ENCODE assay signal across 8 mouse cellular contexts in the genomic region with DNA sequence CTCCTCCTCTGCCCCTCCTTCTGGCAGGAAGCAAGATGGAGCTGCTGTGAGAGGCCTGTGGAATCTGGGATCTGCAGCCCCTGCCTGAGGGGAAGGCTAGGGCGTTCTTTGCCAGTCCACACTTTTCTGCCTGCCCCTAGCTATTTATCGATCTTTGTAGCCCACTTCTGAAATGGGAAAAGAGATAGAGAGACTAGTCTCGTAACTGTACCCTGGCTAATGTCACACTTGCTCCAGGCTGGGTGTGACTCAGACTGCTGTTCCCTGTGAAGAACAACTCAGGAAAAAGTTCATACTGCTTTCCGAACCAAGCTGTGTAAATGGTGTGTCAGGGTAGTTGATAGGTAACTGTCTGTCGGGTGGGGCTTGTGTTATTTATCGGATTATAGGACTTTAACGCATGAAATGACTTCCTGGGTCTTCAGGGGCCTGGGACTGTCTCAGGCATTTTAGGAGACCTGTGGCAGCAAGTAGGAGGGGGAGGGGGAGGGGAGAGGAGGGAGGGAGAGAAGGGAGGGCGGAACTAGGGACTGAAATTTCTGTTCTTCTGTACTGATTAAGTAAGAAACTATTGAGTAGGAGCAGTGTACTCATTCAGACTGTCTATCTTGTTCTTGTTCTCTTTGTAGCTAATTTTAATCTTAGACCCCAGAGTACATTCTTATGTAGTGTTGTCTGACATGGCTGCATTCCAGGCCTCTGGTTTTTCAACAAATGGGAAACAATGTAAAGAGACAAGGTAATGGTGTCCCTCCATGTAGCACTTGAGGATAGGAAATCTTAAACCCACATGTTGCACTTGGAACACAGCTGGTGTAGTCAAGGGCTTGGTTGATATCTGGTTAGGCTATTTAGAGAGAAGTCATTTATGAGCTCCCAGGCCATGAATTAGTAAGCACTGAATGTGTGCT. TPM values are rescaled to one million over a fixed set of nuclear protein-coding genes. Genes with fewer than 3 reads are reported as not detected.
DNase-seq lines count a peak whose midpoint lies in the region; ATAC-seq and TF ChIP-seq lines count a peak whose summit lies in the region.

No protein-coding gene starts in this region.

- H3K9ac ChIP-seq in forebrain, embryonic 12.5 days = peak overlapping the region; percentile 81
- peak overlapping the region; percentile 91 for H3K9ac ChIP-seq in intestine, embryonic 15.5 days
- peak overlapping the region; percentile 80 for H3K9ac ChIP-seq in lung, embryonic 14.5 days
- H3K9ac ChIP-seq in stomach, embryonic 15.5 days = peak overlapping the region; percentile 60

- peak overlapping the region; percentile 90; the same call in 1 of the 2 replicates for H3K4me3 ChIP-seq in thymus, adult 2 months (ENCODE audit: control insufficient read depth, insufficient read depth, low read length)
- H3K4me3 ChIP-seq in forebrain, embryonic 12.5 days (replicated peaks) = peak overlapping the region; percentile 66
- H3K4me3 ChIP-seq in intestine, embryonic 15.5 days (replicated peaks) = peak overlapping the region; percentile 94
- peak overlapping the region; percentile 84 for H3K4me3 ChIP-seq in lung, embryonic 14.5 days (ENCODE audit: low read depth, low read length)
- peak overlapping the region; percentile 68 for H3K4me3 ChIP-seq in stomach, embryonic 15.5 days (replicated peaks)

- H3K9me3 ChIP-seq in forebrain, embryonic 12.5 days = no peaks in the 10 kb centered on the region
- H3K9me3 ChIP-seq in intestine, embryonic 15.5 days = no peaks in the 10 kb centered on the region
- H3K9me3 ChIP-seq in lung, embryonic 14.5 days (ENCODE audit: low read depth, low read length) = no peaks in the 10 kb centered on the region
- H3K9me3 ChIP-seq in stomach, embryonic 15.5 days = no peaks in the 10 kb centered on the region

- no peak for TF ChIP-seq POLR2A in thymus, adult 2 months (IDR thresholded peaks at IDR 0.05; ENCODE audit: control insufficient read depth, extremely low read depth, insufficient read depth, low read length, poor library complexity)

- 85% methylated on average over 8 of the region's 8 CpGs for WGBS in thymus, adult 2 months
- WGBS in forebrain, embryonic 12.5 days = 53% methylated on average over 8 of the region's 8 CpGs
- WGBS in intestine, embryonic 15.5 days = 14% methylated on average over 8 of the region's 8 CpGs
- WGBS in lung, embryonic 14.5 days = 20% methylated on average over 8 of the region's 8 CpGs
- 21% methylated on average over 8 of the region's 8 CpGs for whole genome bisulfite sequencing in stomach, embryonic 15.5 days

- peaks cover 10% of the 10 kb centered on the region; the same call in 1 of the 2 replicates for H3K4me1 ChIP-seq in thymus, adult 2 months (replicated peaks; ENCODE audit: control insufficient read depth, insufficient read depth, low read length)
- peaks cover 17% of the 10 kb centered on the region for H3K4me1 ChIP-seq in forebrain, embryonic 12.5 days
- H3K4me1 ChIP-seq in intestine, embryonic 15.5 days (replicated peaks) = peaks cover 10% of the 10 kb centered on the region; the same call in 1 of the 2 replicates
- H3K4me1 ChIP-seq in lung, embryonic 14.5 days (ENCODE audit: insufficient read depth) = peaks cover 4% of the 10 kb centered on the region; the same call in 1 of the 2 replicates
- H3K4me1 ChIP-seq in stomach, embryonic 15.5 days = peaks cover 10% of the 10 kb centered on the region; the same call in 1 of the 2 replicates

- no peak for ATAC-seq in forebrain, embryonic 12.5 days (ENCODE audit: low FRiP score)
- ATAC-seq in intestine, embryonic 15.5 days = no peak
- ATAC-seq in lung, embryonic 14.5 days (ENCODE audit: insufficient read depth) = no peak
- no peak for ATAC-seq in stomach, embryonic 15.5 days (ENCODE audit: insufficient read depth, low FRiP score, low read depth)
- ATAC-seq in inflammation-experienced regulatory T-cells, adult 6 months = no peak

- H3K27ac ChIP-seq in thymus, adult 2 months (ENCODE audit: control insufficient read depth, insufficient read depth, low read length) = no peak overlapping the region
- no peak overlapping the region for H3K27ac ChIP-seq in forebrain, embryonic 12.5 days
- H3K27ac ChIP-seq in intestine, embryonic 15.5 days = peak overlapping the region; percentile 93
- H3K27ac ChIP-seq in lung, embryonic 14.5 days (ENCODE audit: low read depth) = no peak overlapping the region; the same call in 1 of the 2 replicates
- peak overlapping the region; percentile 87 for H3K27ac ChIP-seq in stomach, embryonic 15.5 days

- no peaks in the 10 kb centered on the region for H3K27me3 ChIP-seq in thymus, adult 2 months (ENCODE audit: control insufficient read depth, insufficient read depth, low read length)
- 0 out of 2 replicates have a peak, but pooled peaks cover 7% of the 10 kb centered on the region for H3K27me3 ChIP-seq in forebrain, embryonic 12.5 days
- no peaks in the 10 kb centered on the region for H3K27me3 ChIP-seq in intestine, embryonic 15.5 days (replicated peaks)
- H3K27me3 ChIP-seq in lung, embryonic 14.5 days (ENCODE audit: insufficient read depth, low read length) = no peaks in the 10 kb centered on the region
- no peaks in the 10 kb centered on the region for H3K27me3 ChIP-seq in stomach, embryonic 15.5 days (replicated peaks)

- no peak for DNase-seq in thymus, adult 2 months
- no peak for DNase-seq in thymus, postnatal 10 days (ENCODE audit: low spot score in 2 of 2)
- peak; percentile 34 for DNase-seq in lung, embryonic 14.5 days
- DNase-seq in spleen, postnatal 36 days (ENCODE audit: low spot score in 2 of 2) = no peak

- TF ChIP-seq CTCF in thymus, adult 2 months (IDR thresholded peaks at IDR 0.05; ENCODE audit: borderline replicate concordance, control insufficient read depth, extremely low read depth, insufficient read depth, low read length, poor library complexity) = no peak
- no peak for TF ChIP-seq CTCF in lung, embryonic 14.5 days (IDR thresholded peaks at IDR 0.05; ENCODE audit: low read depth)

- H3K4me2 ChIP-seq in forebrain, embryonic 12.5 days = peak overlapping the region; percentile 77
- H3K4me2 ChIP-seq in intestine, embryonic 15.5 days (replicated peaks) = peak overlapping the region; percentile 68
- H3K4me2 ChIP-seq in lung, embryonic 14.5 days = peak overlapping the region; percentile 71
- H3K4me2 ChIP-seq in stomach, embryonic 15.5 days = peak overlapping the region; percentile 74

- no peaks in the 10 kb centered on the region for H3K36me3 ChIP-seq in thymus, adult 2 months (ENCODE audit: control insufficient read depth, insufficient read depth, low read length)
- no peaks in the 10 kb centered on the region for H3K36me3 ChIP-seq in forebrain, embryonic 12.5 days (replicated peaks)
- H3K36me3 ChIP-seq in intestine, embryonic 15.5 days = no peaks in the 10 kb centered on the region
- no peaks in the 10 kb centered on the region for H3K36me3 ChIP-seq in lung, embryonic 14.5 days (ENCODE audit: insufficient read depth)
- no peaks in the 10 kb centered on the region for H3K36me3 ChIP-seq in stomach, embryonic 15.5 days

RNA-seq across cellular contexts. Expression of gene Vcl, which starts 1.5 kb away (rescaled TPM):
- polyA plus RNA-seq in thymus, adult 2 months (2012; rRNA removed) = 12.4 and 14.7 TPM in 2 replicates
- polyA plus RNA-seq in forebrain, embryonic 12.5 days (2016; fragmentation: Nextera tagmentation; extraction: Ambion mirVana) = 20.0 and 21.4 TPM in 2 replicates
- 56.9 and 59.2 TPM in 2 replicates for polyA plus RNA-seq in intestine, embryonic 15.5 days (2015; fragmentation: Nextera tagmentation; extraction: Ambion mirVana)
- polyA plus RNA-seq in lung, embryonic 14.5 days (2014; fragmentation: Nextera tagmentation; extraction: Ambion mirVana) = 64.3 and 69.5 TPM in 2 replicates
- polyA plus RNA-seq in stomach, embryonic 15.5 days (2015; fragmentation: Nextera tagmentation; extraction: Ambion mirVana) = 74.4 and 83.2 TPM in 2 replicates
- 1 to 10 TPM; 1.1 to 2.8 (median 1.6) TPM for polyA plus RNA-seq in inflammation-experienced regulatory T-cells, adult 6 months (2017; shearing (Covaris generic))

Comparison
In these comparisons a context has a peak if more than half of its experiments do, and no peak if none do; other contexts are left out.
1. H3K27ac ChIP-seq: peak in intestine, embryonic 15.5 days (single experiment) and stomach, embryonic 15.5 days (single experiment); none in thymus, adult 2 months (single experiment), forebrain, embryonic 12.5 days (single experiment) and lung, embryonic 14.5 days (single experiment).
2. Peak in every context shown above with its lines, with median percentiles within 50 percentile points of each other: H3K4me3 ChIP-seq, H3K4me2 ChIP-seq and H3K9ac ChIP-seq.